20 mouse cellular contexts compared by ENCODE assay signal in the genomic region with DNA sequence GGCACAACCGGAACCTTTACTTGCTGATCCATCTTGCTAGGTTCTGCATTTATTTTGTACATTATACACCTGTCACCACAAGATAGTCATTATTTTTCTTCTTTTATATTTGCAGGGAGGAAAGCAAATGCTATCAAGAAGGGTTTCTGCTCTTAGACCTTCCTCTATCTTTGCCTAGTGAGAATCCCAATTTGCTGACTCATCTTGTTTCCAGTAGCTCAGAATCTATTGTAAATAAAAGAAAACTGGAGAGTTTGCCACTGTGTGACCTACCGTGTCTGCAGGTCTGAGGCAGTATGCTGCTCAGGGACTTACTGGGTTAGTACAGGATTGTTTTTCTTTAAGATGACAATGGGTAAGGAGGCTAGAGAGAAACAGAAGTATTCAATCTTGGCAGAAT. TPM values are rescaled to one million over a fixed set of nuclear protein-coding genes. Genes with fewer than 3 reads are reported as not detected.
"Had no signal": no experiment of that assay in that cellular context is flagged by ENCODE, and none has a peak within 500 bp of the region (broad histone marks: within the 10 kb centered on the region; RNA-seq: fewer than 3 reads in every experiment).

No protein-coding gene starts in this region.

- H3K9me3 ChIP-seq: neural tube, embryonic 13.5 days; neural tube, embryonic 15.5 days; stomach, embryonic 15.5 days had no signal

- H3K4me2 ChIP-seq: neural tube, embryonic 13.5 days; neural tube, embryonic 15.5 days; stomach, embryonic 15.5 days had no signal

- H3K4me1 ChIP-seq: neural tube, embryonic 13.5 days; neural tube, embryonic 15.5 days; stomach, embryonic 15.5 days had no signal

- H3K4me3 ChIP-seq: neural tube, embryonic 13.5 days; neural tube, embryonic 15.5 days; stomach, embryonic 15.5 days had no signal

- H3K9ac ChIP-seq: neural tube, embryonic 13.5 days; neural tube, embryonic 15.5 days; stomach, embryonic 15.5 days had no signal

- DNase-seq: retina, postnatal 1 day; right cerebral cortex, adult 18-20 months; right cerebral cortex, postnatal 14 days; right cerebral cortex, postnatal 25 days; right cerebral cortex, postnatal 4 days; spleen, adult 18-20 months; thymus, adult 18-20 months; thymus, adult 2 months; thymus, postnatal 14 days; thymus, postnatal 25 days; thymus, postnatal 36 days; thymus, postnatal 4 days had no signal

- H3K27me3 ChIP-seq: neural tube, embryonic 13.5 days; neural tube, embryonic 15.5 days; stomach, embryonic 15.5 days had no signal

- H3K27ac ChIP-seq: neural tube, embryonic 13.5 days; neural tube, embryonic 15.5 days; stomach, embryonic 15.5 days; stomach, postnatal 0 days had no signal

- H3K36me3 ChIP-seq: neural tube, embryonic 13.5 days; neural tube, embryonic 15.5 days; stomach, embryonic 15.5 days had no signal

RNA-seq across cellular contexts. Expression of a gene that starts 24.0 kb away (rescaled TPM):
- total RNA-seq: neutrophil, adult 5-6 weeks had no signal
- polyA plus RNA-seq: neural tube, embryonic 13.5 days; neural tube, embryonic 15.5 days; stomach, embryonic 14.5 days; stomach, embryonic 15.5 days; stomach, embryonic 16.5 days; stomach, postnatal 0 days; testis, adult 2 months had no signal
